Mouse (Mus musculus): ENCODE data around the gene Ntrk3. TPM values are rescaled to one million over a fixed set of nuclear protein-coding genes. Genes with fewer than 3 reads are reported as not detected.

Gene Ntrk3
- polyA plus RNA-seq, 1 experiment from 2014 or later, result 3.1 TPM

GRCm38 (mm10) chr7:78584936-78585335 is 152.9 kb downstream of the Ntrk3 start:
- Histone ChIP-seq H3K27ac (no peak overlapping the region), H3K27me3 (peaks cover 76% of the 10 kb centered on the region), H3K9me3 (no peaks in the 10 kb centered on the region), H3K36me3 (no peaks in the 10 kb centered on the region), H3K4me1 (no peaks in the 10 kb centered on the region), H3K4me2 (no peak overlapping the region), H3K4me3 (no peak overlapping the region), H3K9ac (no peak overlapping the region)
- WGBS, result 81% methylated on average over 2 of the region's 2 CpGs
- no peak for ATAC-seq (ENCODE audit: insufficient number of reproducible peaks, low FRiP score, low TSS enrichment, low read depth)

GRCm38 (mm10) chr7:78584499-78584898 is 153.3 kb downstream of the Ntrk3 start:
- Histone ChIP-seq H3K4me3 (no peak overlapping the region), H3K9ac (no peak overlapping the region), H3K4me2 (no peak overlapping the region), H3K27ac (no peak overlapping the region), H3K9me3 (no peaks in the 10 kb centered on the region), H3K36me3 (no peaks in the 10 kb centered on the region), H3K27me3 (peaks cover 81% of the 10 kb centered on the region), H3K4me1 (0 out of 2 replicates have a peak, but pooled peaks cover 2% of the 10 kb centered on the region)
- no peak for ATAC-seq (ENCODE audit: insufficient number of reproducible peaks, low FRiP score, low TSS enrichment, low read depth)
- 8% methylated on average over 3 of the region's 3 CpGs for WGBS

- no peaks in the 10 kb centered on the region for H3K36me3 ChIP-seq
- peaks cover 89% of the 10 kb centered on the region for H3K27me3 ChIP-seq
- no peak overlapping the region for H3K4me3 ChIP-seq
- 57% methylated on average over 6 of the region's 6 CpGs for WGBS
- peaks cover 8% of the 10 kb centered on the region for H3K4me1 ChIP-seq
- H3K4me2 ChIP-seq, result no peak overlapping the region
- no peak overlapping the region for H3K9ac ChIP-seq
- no peak for ATAC-seq (ENCODE audit: insufficient number of reproducible peaks, low FRiP score, low TSS enrichment, low read depth)
- H3K9me3 ChIP-seq, result no peaks in the 10 kb centered on the region
- H3K27ac ChIP-seq, result no peak overlapping the region
Measured at GRCm38 (mm10) chr7:78583678-78584077, 154.1 kb downstream of the Ntrk3 start.

GRCm38 (mm10) chr7:78581341-78581740 is 156.5 kb downstream of the Ntrk3 start:
- no peak for ATAC-seq (ENCODE audit: insufficient number of reproducible peaks, low FRiP score, low TSS enrichment, low read depth)
- no peak overlapping the region for H3K27ac ChIP-seq
- H3K4me2 ChIP-seq, result no peak overlapping the region
- no peaks in the 10 kb centered on the region for H3K9me3 ChIP-seq
- peaks cover 98% of the 10 kb centered on the region for H3K27me3 ChIP-seq
- no peak overlapping the region for H3K9ac ChIP-seq
- WGBS, result 48% methylated on average over 1 of the region's 1 CpGs
- no peaks in the 10 kb centered on the region for H3K36me3 ChIP-seq
- no peak overlapping the region for H3K4me3 ChIP-seq
- H3K4me1 ChIP-seq, result peaks cover 23% of the 10 kb centered on the region

- peaks cover 98% of the 10 kb centered on the region for H3K27me3 ChIP-seq
- H3K36me3 ChIP-seq, result no peaks in the 10 kb centered on the region
- H3K9ac ChIP-seq, result no peak overlapping the region
- H3K4me1 ChIP-seq, result peaks cover 23% of the 10 kb centered on the region
- ATAC-seq (ENCODE audit: insufficient number of reproducible peaks, low FRiP score, low TSS enrichment, low read depth), result no peak
- H3K27ac ChIP-seq, result no peak overlapping the region
- WGBS, result 2% methylated on average over 13 of the region's 13 CpGs
- H3K9me3 ChIP-seq, result no peaks in the 10 kb centered on the region
- peak overlapping the region; percentile 76; the same call in 1 of the 2 replicates for H3K4me2 ChIP-seq
- peak overlapping the region; percentile 45 for H3K4me3 ChIP-seq
Measured at GRCm38 (mm10) chr7:78579461-78580234, 158.2 kb downstream of the Ntrk3 start.

- H3K4me2 ChIP-seq, result peak overlapping the region; percentile 76
- no peak overlapping the region for H3K27ac ChIP-seq
- H3K9me3 ChIP-seq, result no peaks in the 10 kb centered on the region
- peaks cover 23% of the 10 kb centered on the region for H3K4me1 ChIP-seq
- WGBS, result under 1% methylated on average over 51 of the region's 66 CpGs
- H3K9ac ChIP-seq, result peak overlapping the region; percentile 11; the same call in 1 of the 2 replicates
- peak overlapping the region; percentile 45 for H3K4me3 ChIP-seq
- peaks cover 97% of the 10 kb centered on the region for H3K27me3 ChIP-seq
- no peaks in the 10 kb centered on the region for H3K36me3 ChIP-seq
- no peak for ATAC-seq (ENCODE audit: insufficient number of reproducible peaks, low FRiP score, low TSS enrichment, low read depth)
Measured at GRCm38 (mm10) chr7:78578461-78579359, 159.1 kb downstream of the Ntrk3 start.

- Histone ChIP-seq H3K4me3 (peak overlapping the region; percentile 45), H3K27me3 (peaks cover 92% of the 10 kb centered on the region), H3K9ac (no peak overlapping the region), H3K27ac (no peak overlapping the region), H3K4me1 (peaks cover 23% of the 10 kb centered on the region), H3K4me2 (peak overlapping the region; percentile 76), H3K9me3 (no peaks in the 10 kb centered on the region), H3K36me3 (no peaks in the 10 kb centered on the region)
- no peak for ATAC-seq (ENCODE audit: insufficient number of reproducible peaks, low FRiP score, low TSS enrichment, low read depth)
- WGBS, result 1% methylated on average over 19 of the region's 23 CpGs
Measured at GRCm38 (mm10) chr7:78578111-78578460, 159.7 kb downstream of the Ntrk3 start.

GRCm38 (mm10) chr7:78577462-78578110 is 160.2 kb downstream of the Ntrk3 start:
- WGBS, result under 1% methylated on average over 48 of the region's 49 CpGs
- no peak overlapping the region for H3K9ac ChIP-seq
- H3K27ac ChIP-seq, result no peak overlapping the region
- peaks cover 87% of the 10 kb centered on the region for H3K27me3 ChIP-seq
- H3K9me3 ChIP-seq, result no peaks in the 10 kb centered on the region
- no peak for ATAC-seq (ENCODE audit: insufficient number of reproducible peaks, low FRiP score, low TSS enrichment, low read depth)
- peak overlapping the region; percentile 76 for H3K4me2 ChIP-seq
- H3K4me1 ChIP-seq, result peaks cover 23% of the 10 kb centered on the region
- peak overlapping the region; percentile 45 for H3K4me3 ChIP-seq
- no peaks in the 10 kb centered on the region for H3K36me3 ChIP-seq

- Histone ChIP-seq H3K4me2 (peak overlapping the region; percentile 76), H3K4me1 (peaks cover 23% of the 10 kb centered on the region), H3K27ac (no peak overlapping the region), H3K36me3 (no peaks in the 10 kb centered on the region), H3K9me3 (no peaks in the 10 kb centered on the region), H3K27me3 (peaks cover 80% of the 10 kb centered on the region), H3K4me3 (peak overlapping the region; percentile 45), H3K9ac (no peak overlapping the region)
- ATAC-seq (ENCODE audit: insufficient number of reproducible peaks, low FRiP score, low TSS enrichment, low read depth), result no peak
- WGBS, result 2% methylated on average over 34 of the region's 35 CpGs
Measured at GRCm38 (mm10) chr7:78576706-78577461, 160.9 kb downstream of the Ntrk3 start.

- peaks cover 73% of the 10 kb centered on the region for H3K27me3 ChIP-seq
- peak overlapping the region; percentile 76 for H3K4me2 ChIP-seq
- no peak overlapping the region for H3K27ac ChIP-seq
- ATAC-seq (ENCODE audit: insufficient number of reproducible peaks, low FRiP score, low TSS enrichment, low read depth), result no peak
- WGBS, result 18% methylated on average over 5 of the region's 5 CpGs
- H3K9me3 ChIP-seq, result no peaks in the 10 kb centered on the region
- no peaks in the 10 kb centered on the region for H3K36me3 ChIP-seq
- peak overlapping the region; percentile 45 for H3K4me3 ChIP-seq
- peaks cover 23% of the 10 kb centered on the region for H3K4me1 ChIP-seq
- no peak overlapping the region for H3K9ac ChIP-seq
Measured at GRCm38 (mm10) chr7:78576169-78576568, 161.6 kb downstream of the Ntrk3 start.

- Histone ChIP-seq H3K36me3 (no peaks in the 10 kb centered on the region), H3K9me3 (no peaks in the 10 kb centered on the region), H3K27me3 (peaks cover 67% of the 10 kb centered on the region), H3K9ac (no peak overlapping the region), H3K27ac (no peak overlapping the region), H3K4me3 (no peak overlapping the region), H3K4me1 (peaks cover 23% of the 10 kb centered on the region), H3K4me2 (no peak overlapping the region)
- 18% methylated on average over 3 of the region's 3 CpGs for WGBS
- ATAC-seq (ENCODE audit: insufficient number of reproducible peaks, low FRiP score, low TSS enrichment, low read depth), result no peak
Measured at GRCm38 (mm10) chr7:78575556-78575955, 162.3 kb downstream of the Ntrk3 start.

Data from limb, embryonic 15.5 days (tissue).